Mouse (Mus musculus): Measurements from ENCODE around the gene Ccdc9.

GRCm38 (mm10) chr7:16271139-16271538, 15.5 kb downstream of the Ccdc9 start:
- TF ChIP-seq CTCF (IDR thresholded peaks at IDR 0.05; ENCODE audit: low read depth, low read length) = no peak
- TF ChIP-seq TAL1 (conservative IDR thresholded peaks at IDR 0.05; ENCODE audit: low read depth, low read length) = no peak
- no peak for TF ChIP-seq GATA1 (IDR thresholded peaks at IDR 0.05; ENCODE audit: borderline replicate concordance, low read length)
- TF ChIP-seq GATA2 (IDR thresholded peaks at IDR 0.05; ENCODE audit: borderline replicate concordance, low read depth, low read length) = no peak
